ENCODE assay signal across 25 mouse cellular contexts in genomic region chr1:34523647-34524046, GRCm38 (mm10). TPM values are rescaled to one million over a fixed set of nuclear protein-coding genes. Genes with fewer than 3 reads are reported as not detected.
DNase-seq lines count a peak whose midpoint lies in the region.
"Had no signal": no experiment of that assay in that cellular context is flagged by ENCODE, and none has a peak within 500 bp of the region (broad histone marks: within the 10 kb centered on the region; RNA-seq: fewer than 3 reads in every experiment).

No protein-coding gene starts in this region.

- peak; percentile 34 for DNase-seq in cerebellum, adult 11 months
- DNase-seq in cerebellum, postnatal 4 days (ENCODE audit: low spot score in 2 of 2): no peak
- DNase-seq in brain, adult 2 months (ENCODE audit: low read depth, low spot score): peak; percentile 63
- DNase-seq in cerebellum, adult 8-10 months: peak; percentile 27
- peak; percentile 79 to 82 for DNase-seq in cerebellum, postnatal 14 days
- DNase-seq in kidney, postnatal 14 days: no peak
- DNase-seq in hindbrain, embryonic 10.5 days (ENCODE audit: low spot score): no peak
- DNase-seq: adrenal gland, postnatal 14 days; gastrocnemius, adult 2 months; gastrocnemius, postnatal 36 days; heart, adult 11 months; heart, postnatal 10 days; heart, postnatal 4 days; kidney, adult 18-20 months had no signal

- H3K36me3 ChIP-seq in hindbrain, embryonic 10.5 days: no peaks in the 10 kb centered on the region
- H3K36me3 ChIP-seq: embryonic facial prominence, embryonic 15.5 days; hindbrain, embryonic 13.5 days had no signal

- H3K27me3 ChIP-seq in hindbrain, embryonic 10.5 days (ENCODE audit: insufficient read depth, poor library complexity, severe bottlenecking): no peaks in the 10 kb centered on the region
- H3K27me3 ChIP-seq: embryonic facial prominence, embryonic 15.5 days; hindbrain, embryonic 13.5 days had no signal

- no peak overlapping the region for H3K27ac ChIP-seq in hindbrain, embryonic 10.5 days
- H3K27ac ChIP-seq: embryonic facial prominence, embryonic 15.5 days; gastrocnemius, adult 2 months; hindbrain, embryonic 13.5 days; hindbrain, postnatal 0 days had no signal

- WGBS in hindbrain, embryonic 10.5 days: 88% methylated on average over 3 of the region's 3 CpGs

- no peak overlapping the region for H3K4me3 ChIP-seq in hindbrain, embryonic 10.5 days
- H3K4me3 ChIP-seq: embryonic facial prominence, embryonic 15.5 days; erythroblast, embryonic 14.5 days; gastrocnemius, adult 2 months; hindbrain, embryonic 13.5 days had no signal

- no peaks in the 10 kb centered on the region for H3K9me3 ChIP-seq in hindbrain, embryonic 10.5 days
- H3K9me3 ChIP-seq: embryonic facial prominence, embryonic 15.5 days; hindbrain, embryonic 13.5 days had no signal

- H3K4me1 ChIP-seq in hindbrain, embryonic 10.5 days (replicated peaks): no peaks in the 10 kb centered on the region
- H3K4me1 ChIP-seq: embryonic facial prominence, embryonic 15.5 days; hindbrain, embryonic 13.5 days had no signal

RNA-seq across cellular contexts. Expression of gene Cfc1, which starts 11.8 kb away (rescaled TPM):
- polyA plus RNA-seq in hindbrain, embryonic 10.5 days (2016; fragmentation: Nextera tagmentation; extraction: Ambion mirVana): not detected in 2 replicates
- polyA plus RNA-seq: C2C12; embryonic facial prominence, embryonic 11.5 days; erythroblast, embryonic 14.5 days; forebrain, embryonic 11.5 days; heart, embryonic 14.5 days; hindbrain, embryonic 13.5 days; kidney, embryonic 14.5 days had no signal

RNA-seq across cellular contexts. Expression of gene Prss39, which starts 25.4 kb away (rescaled TPM):
- polyA plus RNA-seq in hindbrain, embryonic 10.5 days (2016; fragmentation: Nextera tagmentation; extraction: Ambion mirVana): not detected in 2 replicates
- polyA plus RNA-seq: C2C12; embryonic facial prominence, embryonic 11.5 days; embryonic facial prominence, embryonic 15.5 days; erythroblast, embryonic 14.5 days; forebrain, embryonic 11.5 days; forebrain, embryonic 16.5 days; heart, embryonic 14.5 days; hindbrain, embryonic 13.5 days; hindbrain, postnatal 0 days; intestine, embryonic 14.5 days; kidney, embryonic 14.5 days had no signal

RNA-seq across cellular contexts. Expression of gene Prss40, which starts 37.1 kb away (rescaled TPM):
- not detected in 2 replicates for polyA plus RNA-seq in hindbrain, embryonic 10.5 days (2016; fragmentation: Nextera tagmentation; extraction: Ambion mirVana)
- polyA plus RNA-seq: C2C12; embryonic facial prominence, embryonic 11.5 days; embryonic facial prominence, embryonic 15.5 days; erythroblast, embryonic 14.5 days; forebrain, embryonic 11.5 days; heart, embryonic 14.5 days; hindbrain, embryonic 13.5 days; intestine, embryonic 14.5 days; kidney, embryonic 14.5 days had no signal

RNA-seq across cellular contexts. Expression of gene Amer3, which starts 55.8 kb away (rescaled TPM):
- polyA plus RNA-seq in hindbrain, embryonic 10.5 days (2016; fragmentation: Nextera tagmentation; extraction: Ambion mirVana): 1.6 and 4.9 TPM in 2 replicates
- polyA plus RNA-seq: C2C12; erythroblast, embryonic 14.5 days; heart, embryonic 14.5 days; kidney, embryonic 14.5 days had no signal

Comparison
In these comparisons a context has a peak if more than half of its experiments do, and no peak if none do; other contexts are left out.
1. DNase-seq: peak in cerebellum, adult 11 months (single experiment), brain, adult 2 months (single experiment), cerebellum, adult 8-10 months (single experiment) and cerebellum, postnatal 14 days (2 of 2); none in cerebellum, postnatal 4 days (0 of 2), kidney, postnatal 14 days (single experiment) and hindbrain, embryonic 10.5 days (single experiment).